Mouse (Mus musculus) embryonic fibroblast, embryonic 13.5 days (primary cell): ENCODE results near the gene Exoc2.

Source experiments
- CTCF ChIP-seq: IDR thresholded peaks from 2 replicates; pipeline ENCODE4 v1.5.1; 2011; ENCODE audit warnings: mild to moderate bottlenecking, control low read depth, low read length, moderate library complexity, borderline replicate concordance; ENCODE audit not compliant: insufficient read depth
- POLR2A ChIP-seq: IDR thresholded peaks from 2 replicates; pipeline ENCODE4 v1.6.1; 2011; ENCODE audit warnings: low read depth, mild to moderate bottlenecking, control low read depth, low read length, moderate library complexity

GRCm38 (mm10) chr13:30817436-30817835 is 156.5 kb downstream of the Exoc2 start:
- TF ChIP-seq CTCF (no peak), POLR2A (no peak)
